Mouse (Mus musculus): ENCODE data around the gene Zdhhc19. TPM values are rescaled to one million over a fixed set of nuclear protein-coding genes. Genes with fewer than 3 reads are reported as not detected.
"Not testable (repeated sequence)": the region's sequence is repeated elsewhere in the genome, so short reads cannot be mapped to it uniquely, and the experiment has no call there.

Zdhhc19 gene
- total RNA-seq, 1 experiment from 2014 or later: not detected

DNA sequence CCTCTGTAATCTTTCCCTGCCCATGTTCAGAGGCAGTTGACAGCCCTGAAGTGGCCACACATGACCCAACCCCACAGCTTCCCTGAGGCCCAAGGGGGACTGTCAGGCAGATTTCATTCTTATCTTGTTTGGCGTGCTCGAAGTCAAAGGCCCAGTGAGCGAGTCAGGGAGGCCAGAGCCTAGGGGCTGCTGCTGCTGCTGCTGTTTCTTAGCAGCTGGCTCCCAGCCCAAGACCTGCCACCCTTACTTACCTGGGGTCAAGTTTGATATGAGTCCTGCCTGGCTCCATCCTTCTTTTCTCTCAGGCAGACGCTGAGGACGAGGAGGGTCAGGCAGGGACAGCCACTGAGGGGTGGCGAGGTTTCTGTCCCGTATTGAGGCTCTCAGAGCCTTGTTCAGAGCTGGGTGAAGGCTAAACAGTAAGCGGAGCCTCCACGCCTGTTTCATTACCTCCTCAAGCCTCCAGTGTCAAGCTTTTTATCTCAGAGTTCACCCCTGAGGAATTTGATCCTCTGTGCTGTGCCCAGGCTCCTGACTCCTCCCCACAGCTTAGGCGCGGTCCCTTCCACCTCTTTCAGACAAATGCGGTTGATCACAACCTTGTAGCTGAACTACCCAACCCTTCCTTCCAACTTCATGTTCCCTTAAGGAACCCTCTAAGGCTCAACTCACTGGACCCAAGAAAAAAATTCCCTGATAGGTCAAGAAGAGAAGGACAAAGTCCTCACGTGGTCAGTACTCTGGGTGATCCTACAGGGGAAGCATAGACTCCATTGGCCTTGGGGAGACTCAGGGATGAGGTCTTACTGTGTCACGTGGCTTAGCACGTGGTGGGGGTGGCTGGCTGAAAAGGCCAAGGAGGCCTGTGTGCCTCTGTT is 8.6 kb upstream of the Zdhhc19 start, which contains the start of gene Slc51a:
Gene Slc51a, minus strand, starts transcription at position 646 of the 878 bp plus-strand sequence.
- peak; percentile 36 for DNase-seq

DNA sequence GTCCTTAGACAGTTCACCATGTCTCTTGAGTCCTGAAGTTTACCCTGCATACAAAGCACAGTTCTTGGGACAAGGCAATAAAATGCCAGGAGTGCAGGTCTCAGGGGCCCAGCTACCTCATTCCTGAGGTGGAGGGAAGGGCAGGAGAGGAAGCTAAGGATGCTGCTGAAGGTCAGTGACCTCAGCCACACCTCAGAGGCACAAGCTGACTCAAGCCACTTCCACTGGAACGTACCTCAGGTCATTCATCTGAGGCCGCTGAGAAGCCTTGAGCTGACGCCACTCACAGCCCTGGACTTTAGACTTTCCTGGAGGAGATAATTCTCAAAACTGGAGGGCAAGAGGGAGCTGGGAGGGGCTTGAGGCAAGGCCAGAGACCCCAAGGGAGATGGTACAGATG is 7.1 kb upstream of the Zdhhc19 start:
- no peak for DNase-seq

DNA sequence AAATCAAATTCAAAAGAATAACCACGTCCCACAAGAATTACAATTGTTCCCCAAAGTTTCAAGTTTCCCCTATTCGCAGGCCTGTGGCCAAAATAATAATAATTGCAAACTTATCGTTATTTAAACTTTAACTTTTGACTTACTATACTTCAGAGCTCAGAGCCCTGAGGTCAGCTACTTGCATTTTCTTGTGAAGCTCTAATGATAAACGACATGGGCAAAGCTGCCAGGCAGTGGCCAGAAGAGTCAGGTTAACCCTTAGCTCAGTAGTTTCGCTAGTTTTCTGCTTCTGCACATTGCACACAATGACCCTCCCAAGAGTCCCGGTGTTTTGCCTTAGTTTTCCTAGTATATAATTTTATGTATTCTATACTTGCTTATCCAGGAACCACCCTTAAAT is 1.7 kb upstream of the Zdhhc19 start:
- not testable (repeated sequence) for DNase-seq

DNA sequence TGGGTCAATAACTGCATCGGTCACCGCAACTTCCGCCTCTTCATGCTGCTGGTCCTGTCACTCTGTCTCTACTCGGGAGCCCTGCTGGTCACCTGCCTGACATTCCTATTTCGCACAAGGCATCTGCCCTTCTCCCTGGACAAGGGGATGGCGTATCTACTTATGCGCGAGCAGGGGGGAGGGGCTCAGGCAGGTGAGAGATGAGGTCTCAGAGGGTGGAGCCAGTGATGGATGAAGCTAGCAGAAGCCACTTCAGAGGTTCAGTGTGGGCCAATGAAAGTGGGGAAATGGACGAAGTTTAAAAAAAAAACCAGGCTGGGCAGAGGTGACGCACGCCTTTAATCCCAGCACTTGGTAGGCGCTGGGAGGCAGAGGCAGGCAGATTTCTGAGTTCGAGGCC is 2.9 kb downstream of the Zdhhc19 start:
- DNase-seq: no peak

DNA sequence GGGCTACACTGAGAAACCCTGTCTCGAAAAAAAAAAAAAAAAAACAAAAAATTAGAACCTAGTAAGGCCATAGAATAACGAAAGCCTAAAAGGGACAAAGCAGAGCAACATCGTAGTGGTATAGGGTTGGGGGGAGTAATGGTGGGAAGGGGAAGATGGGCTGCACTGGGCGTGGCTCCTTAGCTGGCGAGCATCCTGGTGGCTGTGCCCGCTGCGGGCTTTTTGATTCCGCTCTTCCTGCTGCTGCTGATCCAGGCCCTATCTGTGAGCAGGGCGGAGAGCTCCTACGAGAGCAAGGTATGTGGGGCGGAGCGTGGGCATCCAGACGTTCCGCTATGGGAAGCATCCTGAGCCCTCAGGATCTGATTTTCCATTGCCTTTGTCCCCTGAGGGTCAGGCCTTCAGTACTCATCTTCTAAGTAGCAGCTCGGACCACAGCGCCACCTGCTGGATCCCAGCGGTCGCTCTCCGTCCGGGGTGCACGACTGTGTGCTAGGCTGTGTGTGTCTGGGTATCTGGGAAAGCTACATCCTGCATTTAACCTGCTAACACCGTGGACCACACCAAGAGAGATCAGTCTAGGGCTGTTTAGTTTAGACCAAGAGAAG is 3.5 kb downstream of the Zdhhc19 start:
- DNase-seq: peak; percentile 92

DNA sequence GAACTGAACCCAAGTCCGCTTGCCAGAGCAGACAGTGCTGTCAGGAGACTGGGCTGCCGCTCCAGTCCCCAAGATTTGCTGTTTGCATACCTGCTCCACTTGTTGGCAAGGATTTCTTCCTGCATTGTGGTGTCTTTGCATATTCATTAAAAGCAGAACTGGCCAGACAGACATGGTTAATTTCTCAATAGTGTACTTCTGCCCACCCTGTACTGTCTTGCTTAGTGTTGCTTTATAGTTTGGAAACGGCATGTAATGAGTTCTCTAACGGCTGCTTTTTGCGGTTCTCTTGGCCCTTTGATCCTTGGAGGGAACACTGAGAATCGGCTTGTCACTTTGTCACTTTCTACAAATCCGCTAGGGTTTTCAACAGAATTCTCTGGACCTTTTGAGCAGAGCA is 5.4 kb downstream of the Zdhhc19 start:
- DNase-seq: no peak

DNA sequence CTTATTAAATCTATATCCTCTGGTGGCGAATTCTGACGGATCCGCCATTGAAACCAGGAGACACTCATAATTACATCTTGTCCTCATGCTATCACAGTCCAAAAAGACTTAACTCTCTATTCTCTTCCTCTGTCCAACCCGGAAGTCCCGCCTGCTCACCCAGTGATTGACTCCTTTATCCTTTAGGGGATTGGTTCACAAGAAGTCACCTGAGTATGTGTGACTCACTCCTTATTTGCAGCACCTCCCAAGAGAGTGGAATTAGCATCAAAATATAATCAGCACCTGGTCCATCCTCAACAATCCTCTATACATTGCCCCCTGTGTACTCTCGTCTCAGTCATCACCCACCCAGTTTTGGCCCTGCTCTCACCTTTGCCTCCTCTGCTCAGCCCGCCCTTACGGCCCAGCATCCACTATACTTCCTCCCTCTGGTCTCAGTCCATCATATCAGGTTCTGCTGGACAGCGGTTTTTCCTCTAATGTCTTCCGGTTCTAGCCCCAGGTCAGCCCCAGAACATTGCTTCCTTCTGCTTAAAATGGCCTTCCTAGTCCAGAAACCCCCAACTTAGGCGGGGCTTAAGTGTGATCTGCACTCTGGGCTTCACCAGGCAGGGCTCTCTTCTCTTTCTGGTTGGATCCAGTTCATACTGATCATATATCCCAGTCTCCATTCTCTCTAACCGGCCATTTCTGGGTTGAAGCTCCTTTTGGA is 6.7 kb downstream of the Zdhhc19 start:
- no peak for DNase-seq

DNA sequence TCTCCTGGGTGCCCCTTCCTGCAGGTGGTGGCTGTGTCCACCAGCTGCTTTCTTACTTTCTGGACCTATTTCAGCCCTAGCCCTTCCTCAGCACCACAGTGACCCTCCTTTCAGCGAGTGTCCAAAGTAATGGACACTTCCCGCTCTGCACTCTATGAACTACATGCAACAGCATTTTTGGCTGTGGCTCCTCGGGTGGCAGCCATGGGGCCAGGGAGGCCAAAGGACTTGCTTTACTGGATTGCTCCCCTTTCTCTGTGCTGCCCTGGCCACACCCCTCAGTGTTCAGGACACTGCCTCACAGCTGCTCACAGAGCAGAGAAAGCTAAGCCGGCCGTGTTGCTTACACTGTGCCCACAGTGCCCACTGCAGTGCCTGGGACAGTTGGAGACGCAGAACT is 7.6 kb downstream of the Zdhhc19 start:
- DNase-seq: no peak

DNA sequence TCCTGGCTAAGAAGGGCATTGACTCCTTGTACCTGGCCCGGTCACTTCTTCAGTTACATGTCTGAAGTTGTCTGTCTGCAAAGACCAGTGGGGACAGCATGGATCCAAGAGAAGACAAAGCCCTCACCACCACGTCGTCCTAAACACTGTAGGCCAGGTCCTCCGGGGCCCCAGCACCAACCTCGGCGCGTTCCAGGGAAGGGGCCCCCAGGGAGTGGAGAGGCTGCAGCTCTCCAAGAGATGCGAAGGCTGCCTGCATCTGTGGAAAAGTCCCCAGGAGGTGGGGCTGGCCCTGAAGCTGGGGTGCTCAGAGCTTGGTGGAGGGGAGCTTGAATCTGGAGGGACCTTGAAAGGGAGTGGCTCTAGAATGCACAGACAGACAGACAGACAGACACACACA is 10.2 kb downstream of the Zdhhc19 start:
- peak; percentile 41 for DNase-seq

DNA sequence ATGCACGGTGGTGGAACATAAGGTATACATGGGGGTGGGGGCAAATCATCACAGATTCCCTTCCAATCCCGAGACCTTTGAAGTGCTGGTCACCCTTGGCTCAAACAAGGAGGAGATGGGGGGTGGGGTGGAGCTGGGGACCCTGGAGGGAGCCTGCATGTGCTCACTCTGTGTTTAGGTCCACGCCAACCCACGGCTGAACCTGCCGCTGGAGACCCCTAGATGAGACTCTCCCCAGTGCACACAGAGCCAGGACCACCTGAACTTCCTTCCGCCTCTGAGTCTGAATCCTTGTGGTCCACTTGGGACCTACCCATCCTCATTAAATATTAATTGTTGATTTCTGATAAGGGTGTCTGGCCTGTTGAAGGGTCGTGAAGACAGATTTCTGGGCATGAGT is 10.8 kb downstream of the Zdhhc19 start:
- no peak for DNase-seq

DNA sequence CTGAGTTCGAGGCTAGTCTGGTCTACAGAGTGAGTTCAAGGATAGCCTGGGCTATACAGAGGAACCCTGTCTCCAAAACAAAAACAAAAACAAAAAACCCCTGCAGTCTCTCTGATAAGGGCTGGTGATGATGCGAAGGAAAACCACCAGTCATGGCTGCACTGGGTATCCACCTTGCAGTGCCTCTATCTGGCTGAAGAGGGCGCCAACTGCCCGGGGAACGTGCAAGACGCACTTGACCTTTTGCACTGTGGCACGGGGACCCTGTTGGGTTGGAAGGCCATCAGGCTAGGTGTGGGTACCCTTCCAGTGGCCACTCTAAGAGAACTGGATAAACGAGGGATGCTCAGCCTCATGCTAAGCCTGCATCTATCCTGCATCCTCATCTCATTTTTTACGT is 11.3 kb downstream of the Zdhhc19 start:
- DNase-seq: peak; percentile 80

DNA sequence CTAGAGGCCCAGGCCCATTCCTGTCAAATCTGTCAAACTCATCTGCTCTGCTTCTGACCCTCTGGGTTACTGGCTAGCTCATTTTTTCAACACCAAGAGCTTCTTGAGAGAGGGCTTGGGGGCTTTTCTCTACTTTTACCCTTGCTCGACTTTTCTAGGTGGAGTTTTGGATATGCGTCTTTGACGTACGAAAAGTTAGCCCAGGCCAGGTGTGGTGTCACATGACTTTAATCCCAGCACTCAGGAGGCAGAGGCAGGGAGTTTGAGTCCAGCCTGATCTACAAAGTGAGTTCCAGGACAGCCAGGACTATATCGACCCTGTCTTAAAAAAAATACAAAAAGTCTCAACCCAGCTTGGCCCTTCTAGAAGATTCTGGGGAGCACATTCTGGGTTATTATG is 12.0 kb downstream of the Zdhhc19 start:
- no peak for DNase-seq

DNA sequence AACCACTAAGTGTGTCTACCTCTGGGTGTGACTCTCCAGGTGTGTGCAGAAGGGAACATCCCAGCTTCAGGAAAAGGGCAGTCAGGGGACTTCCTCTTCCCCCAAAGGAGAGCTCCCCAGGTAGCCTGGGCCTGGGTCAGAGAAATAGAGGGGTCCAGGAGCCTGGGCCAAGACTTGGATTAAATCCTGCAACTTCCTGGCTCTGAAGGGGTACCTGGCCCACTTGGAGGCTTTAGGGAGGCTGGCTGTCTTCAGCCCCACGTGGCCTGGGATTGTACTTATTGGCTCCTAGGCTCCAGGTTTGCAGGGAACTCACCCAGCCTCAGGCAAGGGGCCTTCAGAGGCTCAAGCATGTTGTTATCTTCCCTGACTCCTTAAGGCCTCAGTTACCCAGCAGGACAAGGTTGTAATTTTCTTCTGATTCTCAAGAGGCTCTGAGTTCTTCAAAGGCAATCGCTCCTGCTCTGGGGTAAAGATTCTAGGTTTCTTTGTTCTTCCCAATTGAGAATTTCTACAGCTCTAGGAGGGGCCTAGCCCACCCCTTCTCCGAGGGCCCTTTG is 12.5 kb downstream of the Zdhhc19 start:
- no peak for DNase-seq

DNA sequence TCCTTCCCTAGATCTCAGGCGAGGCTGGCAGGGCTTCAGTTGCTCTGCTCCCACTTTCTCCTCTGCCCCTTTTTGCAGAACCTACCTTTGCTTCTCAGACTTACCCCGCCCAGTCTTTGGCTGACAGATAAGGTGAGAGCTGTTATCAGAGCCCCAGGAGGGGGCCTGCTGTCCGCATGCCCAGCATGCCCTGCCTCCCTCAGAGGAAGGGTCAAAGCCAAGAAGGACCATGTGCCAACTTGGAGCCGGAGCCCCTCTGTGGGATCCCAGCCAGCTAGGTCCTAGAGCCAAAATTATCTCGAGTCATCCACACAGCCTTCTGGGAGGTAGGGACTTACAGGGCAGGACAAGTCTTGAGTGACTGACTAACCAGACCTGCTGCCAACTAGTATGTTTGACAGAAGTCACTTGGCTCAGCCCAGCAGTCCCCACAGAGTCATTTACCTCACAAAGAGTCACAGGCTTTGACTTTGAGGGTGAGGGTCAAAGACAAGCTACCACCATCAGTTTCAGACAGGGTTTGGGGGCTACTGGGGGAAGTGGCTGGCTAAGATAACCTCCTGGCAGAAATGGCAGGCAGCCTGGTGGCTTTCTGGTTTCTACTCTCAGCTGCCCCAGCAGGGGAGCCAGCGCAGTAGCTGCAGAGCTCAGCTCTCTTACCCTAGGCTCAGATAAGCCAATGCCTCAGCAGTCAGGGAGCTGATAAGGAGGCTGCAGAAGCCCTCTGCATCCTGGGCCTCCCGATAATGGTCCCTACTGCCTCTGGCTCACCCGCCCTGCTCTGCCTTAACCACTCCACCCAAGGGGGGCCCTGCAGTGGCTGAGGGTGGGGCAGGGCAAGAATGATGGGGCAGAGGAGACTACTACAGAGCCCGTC is 13.2 kb downstream of the Zdhhc19 start:
- peak; percentile 58 for DNase-seq

DNA sequence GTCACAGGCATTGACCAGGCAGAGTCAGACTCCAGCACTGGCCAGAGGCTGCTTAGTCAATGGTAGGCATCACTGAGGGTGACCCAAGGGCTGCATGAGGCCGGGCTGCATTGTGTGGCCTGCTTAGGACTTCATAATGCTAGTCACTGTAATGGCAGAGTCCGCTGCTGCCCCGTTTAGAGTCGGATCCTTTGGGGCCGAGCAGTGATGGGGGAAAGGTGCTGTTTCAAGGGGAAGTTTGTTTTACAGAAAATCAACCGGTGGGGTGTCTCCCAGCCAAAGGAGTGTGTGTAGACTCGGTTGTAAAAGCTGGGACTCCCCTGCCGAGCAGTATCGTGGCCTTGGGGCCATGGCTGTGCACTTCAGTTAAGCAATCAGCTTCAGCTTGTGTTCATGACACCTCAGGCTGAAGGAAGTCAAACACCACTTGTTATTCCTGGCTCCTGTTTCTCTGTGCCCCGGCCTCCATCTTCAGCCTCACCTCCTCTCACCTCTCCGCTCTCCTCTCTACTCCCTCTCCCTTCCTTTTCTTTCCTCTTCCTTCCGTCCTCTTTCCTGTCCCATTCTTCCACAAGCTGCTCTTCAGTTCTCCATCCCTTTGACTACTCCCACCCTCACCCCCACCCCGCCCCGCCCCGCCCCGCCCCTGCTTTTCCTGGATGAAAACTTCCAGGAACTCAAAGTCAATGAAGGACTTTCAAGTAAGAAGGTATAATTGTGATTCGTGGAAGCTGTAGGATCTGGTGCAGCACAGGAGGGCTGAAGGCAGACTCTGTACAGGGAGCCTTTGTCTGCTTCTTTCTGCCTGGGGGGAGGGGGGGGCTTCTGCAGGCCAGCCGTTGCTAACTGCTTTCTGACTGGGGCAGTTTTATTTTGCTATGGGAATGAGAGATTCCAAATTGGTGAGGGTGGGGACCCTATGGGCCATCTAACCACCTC is 14.6 kb downstream of the Zdhhc19 start:
- DNase-seq: no peak

DNA sequence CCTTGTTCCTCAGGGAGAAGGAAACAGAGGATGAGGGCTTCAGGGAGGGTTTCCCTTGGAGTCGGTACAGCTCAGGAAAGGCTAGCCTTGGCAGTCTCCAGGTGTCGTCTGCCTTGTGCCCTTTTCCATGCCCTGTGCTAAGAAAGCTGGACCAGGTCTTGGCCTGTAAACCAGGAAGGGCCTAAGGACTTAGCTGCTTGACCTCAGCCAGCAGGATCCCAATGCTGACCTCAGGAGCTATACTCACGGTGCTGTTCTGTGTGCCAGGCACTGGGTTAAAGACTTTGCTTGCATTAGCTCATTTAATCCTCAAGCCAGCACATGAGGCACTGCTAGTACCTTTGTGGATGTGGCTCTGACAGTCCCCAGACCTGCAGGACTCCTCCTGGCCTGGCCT is 15.3 kb downstream of the Zdhhc19 start:
- no peak for DNase-seq

DNA sequence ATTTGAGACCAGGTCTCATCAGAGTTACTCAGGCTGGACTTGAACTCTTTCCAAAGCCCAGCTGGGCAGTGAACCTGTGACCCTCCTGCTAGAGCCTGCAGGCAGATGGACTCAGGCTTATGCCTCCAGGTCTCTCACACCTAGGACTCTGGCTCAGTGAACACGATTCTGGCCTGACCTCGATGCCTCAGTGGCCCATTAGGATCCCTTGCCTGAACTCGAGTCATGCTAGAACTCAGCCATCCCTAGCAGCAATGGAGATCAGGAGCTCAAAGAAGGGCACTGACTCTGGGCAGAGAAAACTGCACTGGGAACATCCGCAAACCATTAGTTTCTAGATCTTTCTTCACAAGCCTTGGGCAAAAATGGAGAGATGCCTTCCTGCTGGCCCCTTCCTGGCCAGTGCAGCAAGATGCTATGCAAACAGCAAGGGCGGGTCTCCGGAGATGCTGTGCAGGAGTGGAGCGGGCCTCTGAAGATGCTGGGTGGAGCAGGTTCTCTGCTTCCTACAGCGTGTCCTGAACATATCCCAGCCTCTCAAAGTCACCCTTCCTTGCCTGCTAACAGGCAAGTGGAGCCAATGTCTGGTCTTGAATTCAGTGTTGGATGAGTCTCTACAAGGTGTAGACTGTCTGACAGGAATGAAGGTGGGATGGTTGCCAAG is 15.9 kb downstream of the Zdhhc19 start:
- no peak for DNase-seq

DNA sequence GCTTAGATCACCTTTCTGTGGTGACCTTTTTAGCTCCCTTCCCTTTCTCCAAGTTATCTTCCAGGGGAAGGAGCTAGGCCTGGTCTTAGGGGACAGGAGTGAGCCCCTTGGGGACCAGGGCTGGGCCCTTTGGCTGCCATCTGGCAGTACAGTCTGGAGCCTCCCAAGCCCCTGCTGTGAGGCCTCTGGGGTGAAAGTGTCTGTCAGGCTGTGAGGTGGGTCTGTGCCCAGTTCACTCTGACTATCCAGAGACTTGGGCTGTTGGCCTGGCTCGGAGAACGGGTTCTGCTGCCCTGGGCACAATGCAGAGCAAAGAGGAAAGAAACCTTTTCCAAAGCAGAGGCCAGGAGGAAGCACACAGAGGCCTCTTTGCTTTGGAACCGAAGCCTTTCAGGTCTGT is 16.9 kb downstream of the Zdhhc19 start:
- DNase-seq: peak; percentile 70

DNA sequence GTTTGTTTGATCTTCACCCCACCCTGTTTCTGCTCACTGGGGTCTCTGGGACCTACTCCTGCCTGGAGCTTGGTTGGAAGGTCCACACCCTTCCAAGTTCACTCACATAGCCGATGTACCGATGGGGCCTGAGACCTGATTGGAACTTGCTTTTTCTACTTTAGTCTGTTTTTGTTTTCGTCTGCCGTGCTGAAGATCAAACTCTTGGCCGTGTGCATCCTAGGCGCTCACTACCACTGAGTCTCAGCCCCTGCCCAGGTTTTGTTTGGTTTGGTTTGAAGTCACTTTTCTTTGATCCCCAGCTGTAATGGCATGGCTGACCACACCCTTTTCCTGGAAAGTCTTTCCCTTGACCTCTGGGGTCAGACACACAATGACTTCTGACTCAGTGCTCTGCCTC is 17.3 kb downstream of the Zdhhc19 start:
- no peak for DNase-seq

DNA sequence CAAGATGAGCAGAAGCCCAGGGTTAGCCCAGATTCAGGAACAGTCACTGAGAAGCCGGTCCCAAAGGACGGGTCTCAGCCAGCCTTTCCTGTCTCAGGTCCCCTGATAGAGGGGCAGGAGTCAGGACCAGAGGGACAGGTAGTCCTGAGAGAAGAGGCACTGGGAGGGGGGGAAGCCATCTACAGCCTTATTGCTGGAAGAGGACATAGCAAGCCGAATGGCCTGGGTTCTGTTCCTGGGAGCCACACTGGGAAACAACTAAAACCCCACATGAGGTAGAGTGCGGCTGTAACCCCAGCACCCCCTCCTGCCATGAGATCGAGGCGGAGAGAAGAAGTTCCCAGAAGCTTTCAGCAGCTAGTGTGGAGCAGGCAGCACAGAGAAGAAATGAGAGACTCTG is 17.9 kb downstream of the Zdhhc19 start:
- DNase-seq: no peak
